Mouse (Mus musculus): ENCODE measurements at regions not wholly inside any gene's neighbourhood (a gene's known extent, or its start where the extent isn't known, plus 50 kb on each side); places are given as distances from the start of the nearest gene placed in this dataset.

DNA sequence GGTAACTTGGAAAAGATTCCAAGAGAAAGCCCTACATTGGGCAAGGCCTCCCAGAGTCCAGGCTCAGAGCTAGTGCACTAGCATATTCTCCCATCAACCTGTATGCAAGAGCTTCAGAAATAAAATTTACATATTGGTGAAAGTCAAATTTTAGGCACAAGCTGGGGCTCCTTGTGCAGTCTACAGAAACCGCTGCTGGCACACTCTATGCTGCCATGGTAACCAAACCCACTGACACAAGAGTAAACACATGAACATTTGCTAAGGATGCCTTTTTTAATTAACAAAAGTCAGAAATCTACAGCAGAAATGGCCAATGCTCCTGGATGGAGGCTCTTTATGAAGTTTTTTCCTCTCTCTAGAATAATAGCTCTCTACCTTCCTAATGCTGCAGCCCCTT, 75.9 kb upstream of the Gm9747 start:
- TF ChIP-seq MYC (IDR thresholded peaks at IDR 0.05; ENCODE audit: low read depth, low read length) (no peak), ZC3H11A (IDR thresholded peaks at IDR 0.05; ENCODE audit: low read depth, low read length) (no peak), USF1 (IDR thresholded peaks at IDR 0.05; ENCODE audit: low read depth, low read length) (no peak), ELF1 (IDR thresholded peaks at IDR 0.05; ENCODE audit: low read depth, low read length) (no peak), UBTF (IDR thresholded peaks at IDR 0.05; ENCODE audit: low read depth, low read length) (no peak), MXI1 (IDR thresholded peaks at IDR 0.05; ENCODE audit: low read depth, low read length) (no peak)
- H3K4me3 ChIP-seq (replicated peaks in 1 of 3; ENCODE audit: low read depth in 2 of 3, low read length in 2 of 3, poor library complexity in 1 of 3): no peak overlapping the region
- H3K36me3 ChIP-seq (replicated peaks in 1 of 2; ENCODE audit: control insufficient read depth in 1 of 2, insufficient read depth in 1 of 2, low read length in 1 of 2): no peaks in the 10 kb centered on the region
- H3K27ac ChIP-seq (ENCODE audit: insufficient read depth, low read depth): no peak overlapping the region
- dilution Hi-C loops (cut with MboI; ENCODE audit: extremely low pct_ligation_motif_present, extremely low pct_unique_long_range_greater_than_20kb, low sequenced_read_pairs): no loop called here
- no peaks in the 10 kb centered on the region for H3K79me2 ChIP-seq (replicated peaks; ENCODE audit: control insufficient read depth, extremely low read depth, insufficient read depth, poor library complexity, severe bottlenecking)
- no peak overlapping the region for H3K9ac ChIP-seq (ENCODE audit: insufficient read depth, low read depth)
- no peaks in the 10 kb centered on the region for H3K27me3 ChIP-seq (replicated peaks)
- in situ Hi-C loops (cut with MboI; ENCODE audit: low pct_ligation_motif_present, low pct_unique_long_range_greater_than_20kb, low sequenced_read_pairs): no loop called here
- H3K4me2 ChIP-seq (ENCODE audit: insufficient read depth, low read depth, poor library complexity, severe bottlenecking): no peak overlapping the region
- DNase-seq (ENCODE audit: extremely low read depth): peak; percentile 6
- H3K4me1 ChIP-seq (ENCODE audit: control insufficient read depth in 1 of 2, insufficient read depth in 2 of 2): no peaks in the 10 kb centered on the region
- H3K9me3 ChIP-seq (replicated peaks; ENCODE audit: low read length): no peaks in the 10 kb centered on the region

DNA sequence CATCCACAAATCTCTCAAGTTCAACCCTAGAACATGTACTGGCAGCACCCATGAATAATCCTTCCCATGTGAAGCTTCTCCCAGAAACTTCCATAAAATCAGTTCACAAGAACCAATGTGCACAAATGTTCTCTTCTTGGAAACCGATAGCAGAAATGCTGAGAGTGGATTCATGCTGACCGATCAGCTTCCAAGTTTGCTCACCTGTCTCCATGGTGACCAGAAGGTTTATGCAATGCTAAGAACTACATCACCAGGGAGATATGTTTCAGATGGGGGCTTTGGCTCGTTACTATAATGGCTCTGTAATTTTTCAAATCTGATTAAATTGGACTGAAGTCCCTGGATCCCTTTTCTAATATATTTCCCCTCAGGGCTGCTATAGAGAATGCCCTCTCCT, 74.4 kb upstream of the Gm9747 start:
- no peak overlapping the region for H3K27ac ChIP-seq (ENCODE audit: insufficient read depth, low read depth)

DNA sequence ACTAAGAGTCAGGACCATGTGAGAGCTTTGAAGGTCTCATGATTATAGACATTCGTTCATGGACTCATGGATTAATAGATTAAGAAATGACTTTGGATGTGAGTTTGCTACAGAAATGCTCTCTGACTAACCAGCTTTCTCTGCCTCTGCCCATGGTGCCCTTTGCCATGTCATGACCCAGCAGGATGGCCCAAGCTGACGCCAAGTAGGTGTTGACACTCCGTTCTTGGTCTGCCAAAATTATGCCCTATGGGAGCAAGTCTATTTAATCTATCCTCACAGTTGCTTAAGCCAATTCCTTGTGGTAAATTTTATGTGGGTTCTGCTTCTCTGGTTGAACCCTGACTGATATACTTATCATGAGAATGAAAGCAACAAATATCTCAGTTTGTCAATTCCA, 73.7 kb upstream of the Gm9747 start:
- Histone ChIP-seq H3K9me3 (replicated peaks; ENCODE audit: low read length) (no peaks in the 10 kb centered on the region), H3K79me2 (replicated peaks; ENCODE audit: control insufficient read depth, extremely low read depth, insufficient read depth, poor library complexity, severe bottlenecking) (no peaks in the 10 kb centered on the region), H3K4me2 (ENCODE audit: insufficient read depth, low read depth, poor library complexity, severe bottlenecking) (no peak overlapping the region), H3K27me3 (replicated peaks) (no peaks in the 10 kb centered on the region), H3K36me3 (replicated peaks in 1 of 2; ENCODE audit: control insufficient read depth in 1 of 2, insufficient read depth in 1 of 2, low read length in 1 of 2) (no peaks in the 10 kb centered on the region), H3K9ac (ENCODE audit: insufficient read depth, low read depth) (no peak overlapping the region), H3K27ac (ENCODE audit: insufficient read depth, low read depth) (no peak overlapping the region), H3K4me1 (ENCODE audit: control insufficient read depth in 1 of 2, insufficient read depth in 2 of 2) (no peaks in the 10 kb centered on the region), H3K4me3 (replicated peaks in 1 of 3; ENCODE audit: low read depth in 2 of 3, low read length in 2 of 3, poor library complexity in 1 of 3) (no peak overlapping the region)
- TF ChIP-seq ZC3H11A (IDR thresholded peaks at IDR 0.05; ENCODE audit: low read depth, low read length) (no peak), HCFC1 (IDR thresholded peaks at IDR 0.05; ENCODE audit: low read depth, low read length) (no peak), ETS1 (conservative IDR thresholded peaks at IDR 0.05; ENCODE audit: low read depth, low read length) (no peak), SIN3A (IDR thresholded peaks at IDR 0.05; ENCODE audit: low read length) (no peak), UBTF (IDR thresholded peaks at IDR 0.05; ENCODE audit: low read depth, low read length) (no peak), USF2 (conservative IDR thresholded peaks at IDR 0.05; ENCODE audit: low read depth, low read length) (no peak), RCOR1 (conservative IDR thresholded peaks at IDR 0.05; ENCODE audit: low read depth, low read length) (no peak)
- DNase-seq (ENCODE audit: extremely low read depth): no peak
- in situ Hi-C loops (cut with MboI; ENCODE audit: low pct_ligation_motif_present, low pct_unique_long_range_greater_than_20kb, low sequenced_read_pairs) (no loop called here), dilution Hi-C loops (cut with MboI; ENCODE audit: extremely low pct_ligation_motif_present, extremely low pct_unique_long_range_greater_than_20kb, low sequenced_read_pairs) (no loop called here)

More for the DNA sequence above, 74.4 kb upstream of the Gm9747 start:
- no peak overlapping the region for H3K4me3 ChIP-seq (replicated peaks in 1 of 3; ENCODE audit: low read depth in 2 of 3, low read length in 2 of 3, poor library complexity in 1 of 3)
- dilution Hi-C loops (cut with MboI; ENCODE audit: extremely low pct_ligation_motif_present, extremely low pct_unique_long_range_greater_than_20kb, low sequenced_read_pairs) (no loop called here), in situ Hi-C loops (cut with MboI; ENCODE audit: low pct_ligation_motif_present, low pct_unique_long_range_greater_than_20kb, low sequenced_read_pairs) (no loop called here)
- TF ChIP-seq USF2 (conservative IDR thresholded peaks at IDR 0.05; ENCODE audit: low read depth, low read length) (no peak), HCFC1 (IDR thresholded peaks at IDR 0.05; ENCODE audit: low read depth, low read length) (no peak), ZKSCAN1 (IDR thresholded peaks at IDR 0.05; ENCODE audit: borderline replicate concordance, low read depth, low read length) (no peak), JUN (IDR thresholded peaks at IDR 0.05; ENCODE audit: insufficient read depth, low read depth, low read length) (no peak), E2F4 (IDR thresholded peaks at IDR 0.05; ENCODE audit: insufficient replicate concordance, low read depth, low read length) (no peak), RAD21 (IDR thresholded peaks at IDR 0.05; ENCODE audit: low read depth, low read length) (no peak), ZC3H11A (IDR thresholded peaks at IDR 0.05; ENCODE audit: low read depth, low read length) (no peak), MAFK (IDR thresholded peaks at IDR 0.05; ENCODE audit: insufficient replicate concordance, low read length) (no peak)
- H3K4me1 ChIP-seq (ENCODE audit: control insufficient read depth in 1 of 2, insufficient read depth in 2 of 2): no peaks in the 10 kb centered on the region
- no peak for DNase-seq (ENCODE audit: extremely low read depth)
- no peaks in the 10 kb centered on the region for H3K27me3 ChIP-seq (replicated peaks)
- no peak overlapping the region for H3K4me2 ChIP-seq (ENCODE audit: insufficient read depth, low read depth, poor library complexity, severe bottlenecking)
- no peaks in the 10 kb centered on the region for H3K9me3 ChIP-seq (replicated peaks; ENCODE audit: low read length)
- H3K79me2 ChIP-seq (replicated peaks; ENCODE audit: control insufficient read depth, extremely low read depth, insufficient read depth, poor library complexity, severe bottlenecking): no peaks in the 10 kb centered on the region
- no peak overlapping the region for H3K9ac ChIP-seq (ENCODE audit: insufficient read depth, low read depth)
- no peaks in the 10 kb centered on the region for H3K36me3 ChIP-seq (replicated peaks in 1 of 2; ENCODE audit: control insufficient read depth in 1 of 2, insufficient read depth in 1 of 2, low read length in 1 of 2)

Data from CH12.LX (cell line).